Mouse (Mus musculus) cerebellum, adult 2 months (tissue): Measurements from ENCODE around the gene Gmeb2. TPM values are rescaled to one million over a fixed set of nuclear protein-coding genes. Genes with fewer than 3 reads are reported as not detected.

Experiments
- DNase-seq, 2 experiments: peaks; one replicate each; pipeline ENCODE4 v3.0.0; 2021
- H3K27ac ChIP-seq: fragments of 200-500 bp; 2 replicates; pipeline ENCODE4 v1.5.1; 2012; ENCODE audit warnings: low read length, control low read depth, inconsistent platforms; ENCODE audit not compliant: insufficient read depth
- H3K27me3 ChIP-seq: fragments of 200-500 bp; 2 replicates; pipeline ENCODE4 v1.6.1; 2012; ENCODE audit warnings: inconsistent platforms, mild to moderate bottlenecking, low read length, moderate library complexity; ENCODE audit not compliant: control insufficient read depth, insufficient read depth
- H3K4me1 ChIP-seq: fragments of 200-500 bp; 2 replicates; pipeline ENCODE4 v1.6.1; 2011; ENCODE audit warnings: low read length; ENCODE audit not compliant: control insufficient read depth, insufficient read depth
- H3K4me3 ChIP-seq: fragments of 200-500 bp; replicated peaks from 2 replicates; pipeline ENCODE3; 2011; ENCODE audit warnings: mild to moderate bottlenecking, low read depth, low read length, control low read depth; ENCODE audit not compliant: insufficient read depth
- CTCF ChIP-seq: fragments of 200-500 bp; IDR thresholded peaks from 2 replicates; pipeline ENCODE4 v1.5.1; 2011; ENCODE audit warnings: low read depth, mild to moderate bottlenecking, control low read depth, low read length, moderate library complexity, borderline replicate concordance; ENCODE audit not compliant: insufficient read depth
- POLR2A ChIP-seq: fragments of 200-500 bp; IDR thresholded peaks from 2 replicates; pipeline ENCODE4 v1.6.1; 2011; ENCODE audit warnings: low read length, control low read depth, borderline replicate concordance; ENCODE audit not compliant: insufficient read depth
- WGBS: fragments of 180-500 bp; shearing (Covaris S2); methylation state at CpG from one replicate; pipeline ENCODE4 v1.1.7; 2018; 5-methylcytosine and 5-hydroxymethylcytosine counted together
- polyA plus RNA-seq: library from polyadenylated mRNA; depleted of rRNA; stranded (reverse); fragments of >200 nt; gene quantifications from 2 replicates; pipeline ENCODE4 v1.2.3, GENCODE M21; 2012

The Gmeb2 gene
- polyA plus RNA-seq, 1 experiment = 28.7 TPM

DNA sequence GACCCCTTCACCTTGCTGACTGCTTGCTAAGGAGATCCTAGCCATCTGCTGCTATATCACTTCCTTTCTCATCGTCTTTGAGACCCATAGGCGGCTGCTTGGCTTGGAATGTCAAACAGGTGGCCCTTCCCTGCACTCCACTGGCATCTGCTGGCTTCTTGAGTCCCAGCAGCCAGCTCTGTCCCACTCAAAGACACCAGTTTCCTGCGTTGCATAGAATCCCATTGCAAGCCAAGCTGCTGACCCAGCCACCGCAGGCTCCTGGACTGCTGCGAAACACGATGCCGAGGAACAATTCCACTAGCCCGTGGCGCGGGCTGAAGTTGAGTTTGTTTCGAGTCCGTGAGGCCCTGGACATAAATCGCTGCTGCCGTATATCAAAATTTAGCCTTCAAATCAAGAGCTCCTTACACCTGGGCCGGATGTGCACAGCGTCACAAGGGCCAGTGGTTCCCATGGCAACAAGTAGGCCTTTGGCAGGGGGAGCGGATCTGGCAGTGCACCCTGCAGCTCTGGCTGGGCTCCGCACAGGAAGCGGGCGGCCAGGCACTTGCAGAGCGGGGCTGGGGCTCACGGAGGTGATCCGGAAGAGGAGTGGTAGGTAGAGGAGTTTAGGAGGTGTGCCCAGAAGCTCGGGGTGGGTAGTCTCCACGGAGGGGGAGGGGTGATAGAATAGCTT is 68.2 kb downstream of the Gmeb2 start, which contains the start of gene Fndc11:
Fndc11 (plus strand) TSS at position 476 of the 679 bp plus-strand sequence.
- TF ChIP-seq CTCF = no peak; the same call in 1 of the 2 replicates
- TF ChIP-seq POLR2A = no peak
- H3K27me3 ChIP-seq = no peaks in the 10 kb centered on the region
- peak within 1 kb of the TSS; percentile 29 for H3K4me3 ChIP-seq
- peaks cover 6% of the 10 kb centered on the region; the same call in 1 of the 2 replicates for H3K4me1 ChIP-seq
- 3% methylated on average over 25 of the region's 25 CpGs for WGBS
- H3K27ac ChIP-seq = no peak within 1 kb of the TSS
- DNase-seq = peak; percentile 71

DNA sequence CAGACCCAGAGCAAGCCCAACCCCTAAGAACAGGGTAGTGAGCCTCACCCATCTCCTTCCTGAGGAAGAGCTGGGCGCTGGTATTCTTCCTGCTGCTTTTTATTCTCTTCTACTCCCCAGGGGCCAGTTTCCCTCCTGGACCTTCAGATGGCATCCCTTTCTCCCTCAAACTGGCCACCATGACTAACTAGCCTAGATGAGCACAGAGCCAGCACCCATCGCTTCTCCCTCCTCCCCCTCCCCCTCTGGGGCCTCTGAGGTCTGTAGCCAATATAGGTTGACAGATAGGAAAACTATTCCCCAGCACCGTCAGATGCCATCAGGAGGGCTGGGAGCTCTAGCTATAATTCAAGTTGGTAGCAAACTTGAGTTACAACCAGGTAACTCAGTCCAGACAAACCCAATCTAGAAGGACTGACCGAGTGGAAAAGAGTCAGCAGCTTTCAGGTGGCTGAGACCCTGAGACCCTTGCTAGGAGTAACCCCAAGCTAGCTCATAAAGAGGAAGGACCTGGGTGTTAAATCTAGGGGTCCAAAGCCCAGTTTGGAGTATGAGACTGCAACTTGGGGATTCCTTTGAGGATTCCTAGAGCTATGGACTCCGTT is 68.9 kb downstream of the Gmeb2 start:
- no peak for DNase-seq
- TF ChIP-seq POLR2A (no peak), CTCF (no peak)
- H3K4me1 ChIP-seq = peaks cover 6% of the 10 kb centered on the region; the same call in 1 of the 2 replicates
- no peak overlapping the region for H3K27ac ChIP-seq
- H3K27me3 ChIP-seq = no peaks in the 10 kb centered on the region
- 80% methylated on average over 5 of the region's 5 CpGs for WGBS
- H3K4me3 ChIP-seq = no peak overlapping the region

GRCm38 (mm10) chr2:181216037-181216436 is 71.8 kb downstream of the Gmeb2 start:
- Histone ChIP-seq H3K4me3 (no peak overlapping the region), H3K27me3 (no peaks in the 10 kb centered on the region), H3K27ac (no peak overlapping the region), H3K4me1 (peaks cover 6% of the 10 kb centered on the region; the same call in 1 of the 2 replicates)
- no peak for DNase-seq
- no peak for TF ChIP-seq CTCF
- TF ChIP-seq POLR2A = no peak
- WGBS = 96% methylated on average over 6 of the region's 6 CpGs

- WGBS = 12% methylated on average over 17 of the region's 17 CpGs
- DNase-seq = no peak
- Histone ChIP-seq H3K4me3 (peak within 1 kb of the TSS; percentile 15), H3K27me3 (no peaks in the 10 kb centered on the region), H3K4me1 (no peaks in the 10 kb centered on the region), H3K27ac (no peak within 1 kb of the TSS)
- TF ChIP-seq POLR2A = no peak
- no peak for TF ChIP-seq CTCF
Measured at GRCm38 (mm10) chr2:181213021-181213445, 74.8 kb downstream of the Gmeb2 start, which contains the start of gene Srms. TSS of gene Srms (minus strand) at chr2:181213185.

GRCm38 (mm10) chr2:181212389-181213020 is 75.3 kb downstream of the Gmeb2 start:
- no peak for DNase-seq
- Histone ChIP-seq H3K27me3 (no peaks in the 10 kb centered on the region), H3K27ac (no peak overlapping the region), H3K4me1 (no peaks in the 10 kb centered on the region), H3K4me3 (peak overlapping the region; percentile 15)
- WGBS = 4% methylated on average over 34 of the region's 34 CpGs
- TF ChIP-seq POLR2A = no peak
- no peak for TF ChIP-seq CTCF

- 70% methylated on average over 9 of the region's 9 CpGs for WGBS
- TF ChIP-seq POLR2A (no peak), CTCF (no peak)
- DNase-seq = no peak
Measured at GRCm38 (mm10) chr2:181206118-181206517, 81.7 kb downstream of the Gmeb2 start.

GRCm38 (mm10) chr2:181205678-181206077 is 82.2 kb downstream of the Gmeb2 start:
- no peak for DNase-seq
- no peak for TF ChIP-seq POLR2A
- no peak for TF ChIP-seq CTCF
- Histone ChIP-seq H3K4me1 (no peaks in the 10 kb centered on the region), H3K4me3 (no peak overlapping the region), H3K27ac (no peak overlapping the region), H3K27me3 (no peaks in the 10 kb centered on the region)
- 90% methylated on average over 5 of the region's 5 CpGs for WGBS

More at GRCm38 (mm10) chr2:181206118-181206517, 81.7 kb downstream of the Gmeb2 start:
- no peak overlapping the region for H3K27ac ChIP-seq
- no peak overlapping the region for H3K4me3 ChIP-seq
- no peaks in the 10 kb centered on the region for H3K27me3 ChIP-seq
- H3K4me1 ChIP-seq = no peaks in the 10 kb centered on the region
